Mouse (Mus musculus) stomach, embryonic 15.5 days (tissue): ENCODE results near the gene Thoc7. TPM values are rescaled to one million over a fixed set of nuclear protein-coding genes. Genes with fewer than 3 reads are reported as not detected.
A peak's percentile ranks its signal among the peaks of the same experiment; 100 is the strongest.

ENCODE experiments used
- ATAC-seq: fragments of 200-750 bp; cut with Nextera tagmentation; 2 replicates; pipeline ENCODE4 v1.8.0; 2017; ENCODE audit warnings: low read depth, moderate number of reproducible peaks, moderate TSS enrichment; ENCODE audit not compliant: insufficient read depth, low FRiP score
- H3K27ac ChIP-seq: fragments of 300-500 bp; sonication (generic); 2 replicates; pipeline ENCODE4 v1.5.1; 2015; ENCODE audit warnings: mild to moderate bottlenecking, inconsistent platforms
- H3K27me3 ChIP-seq: fragments of 300-500 bp; sonication (generic); replicated peaks from 2 replicates; pipeline ENCODE4 v1.6.1; 2015; ENCODE audit warnings: inconsistent platforms
- H3K36me3 ChIP-seq: fragments of 300-500 bp; sonication (generic); 2 replicates; pipeline ENCODE4 v1.6.1; 2015; ENCODE audit warnings: inconsistent platforms
- H3K4me1 ChIP-seq: fragments of 300-500 bp; sonication (generic); 2 replicates; pipeline ENCODE4 v1.6.1; 2015; ENCODE audit warnings: inconsistent platforms
- H3K4me2 ChIP-seq: fragments of 300-500 bp; sonication (generic); 2 replicates; pipeline ENCODE4 v1.6.1; 2015; ENCODE audit warnings: mild to moderate bottlenecking, inconsistent platforms
- H3K4me3 ChIP-seq: fragments of 300-500 bp; sonication (generic); replicated peaks from 2 replicates; pipeline ENCODE4 v1.5.1; 2015; ENCODE audit warnings: inconsistent platforms
- H3K9ac ChIP-seq: fragments of 300-500 bp; sonication (generic); 2 replicates; pipeline ENCODE4 v1.6.1; 2015; ENCODE audit warnings: inconsistent platforms
- H3K9me3 ChIP-seq: fragments of 300-500 bp; sonication (generic); 2 replicates; pipeline ENCODE4 v1.6.1; 2016; ENCODE audit warnings: inconsistent platforms
- WGBS: fragments of 180-500 bp; shearing (Covaris S2); methylation state at CpG from one replicate; pipeline ENCODE4 v1.1.7; 2015; 5-methylcytosine and 5-hydroxymethylcytosine counted together
- polyA plus RNA-seq: library from polyadenylated mRNA; unstranded; fragments of >200 nt; fragmentation: Nextera tagmentation; extraction: Ambion mirVana; gene quantifications from 2 replicates; pipeline ENCODE4 v1.2.1, GENCODE M21; 2015

Gene Thoc7
- polyA plus RNA-seq, result 191 and 213 TPM in 2 replicates

- ATAC-seq, result peak; percentile 67
- H3K36me3 ChIP-seq, result no peaks in the 10 kb centered on the region
- 4% methylated on average over 28 of the region's 56 CpGs for WGBS
Observed at GRCm38 (mm10) chr14:13961401-13962112, at the start of gene Thoc7, which contains the start of gene Atxn7. TSS of gene Thoc7 (minus strand) at chr14:13961852. TSS of gene Atxn7 (plus strand) at chr14:13961440.

GRCm38 (mm10) chr14:14009712-14010111 lies 48.1 kb upstream of the Thoc7 start:
- Histone ChIP-seq H3K27ac (no peak overlapping the region), H3K9me3 (no peaks in the 10 kb centered on the region), H3K9ac (no peak overlapping the region), H3K4me1 (peaks cover 3% of the 10 kb centered on the region; the same call in 1 of the 2 replicates), H3K36me3 (no peaks in the 10 kb centered on the region), H3K4me3 (no peak overlapping the region), H3K27me3 (no peaks in the 10 kb centered on the region), H3K4me2 (no peak overlapping the region)
- 63% methylated on average over 6 of the region's 6 CpGs for WGBS
- no peak for ATAC-seq

More at GRCm38 (mm10) chr14:13961401-13962112, at the start of gene Thoc7, which contains the start of gene Atxn7:
- Histone ChIP-seq H3K9me3 (no peaks in the 10 kb centered on the region), H3K4me2 (peak within 1 kb of the TSS; percentile 66), H3K27me3 (no peaks in the 10 kb centered on the region), H3K27ac (peak within 1 kb of the TSS; percentile 90), H3K4me3 (peak within 1 kb of the TSS; percentile 88), H3K4me1 (0 out of 2 replicates have a peak, but pooled peaks cover 7% of the 10 kb centered on the region), H3K9ac (peak within 1 kb of the TSS; percentile 96)

- Histone ChIP-seq H3K27me3 (no peaks in the 10 kb centered on the region), H3K4me2 (no peak overlapping the region), H3K4me1 (no peaks in the 10 kb centered on the region), H3K9ac (no peak overlapping the region), H3K4me3 (no peak overlapping the region), H3K9me3 (no peaks in the 10 kb centered on the region), H3K27ac (no peak overlapping the region), H3K36me3 (no peaks in the 10 kb centered on the region)
- 89% methylated on average over 7 of the region's 7 CpGs for WGBS
- no peak for ATAC-seq
Observed at GRCm38 (mm10) chr14:14002771-14003170, 41.1 kb upstream of the Thoc7 start.

GRCm38 (mm10) chr14:13995206-13996097 lies 33.8 kb upstream of the Thoc7 start:
- Histone ChIP-seq H3K9me3 (no peaks in the 10 kb centered on the region), H3K4me3 (no peak overlapping the region), H3K9ac (no peak overlapping the region), H3K36me3 (no peaks in the 10 kb centered on the region), H3K27ac (no peak overlapping the region), H3K4me2 (no peak overlapping the region), H3K27me3 (no peaks in the 10 kb centered on the region), H3K4me1 (no peaks in the 10 kb centered on the region)
- 41% methylated on average over 9 of the region's 9 CpGs for WGBS
- ATAC-seq, result peak; percentile 63

- no peak overlapping the region for H3K4me3 ChIP-seq
Observed at GRCm38 (mm10) chr14:13990741-13991140, 29.1 kb upstream of the Thoc7 start.

GRCm38 (mm10) chr14:13988397-13988796 lies 26.7 kb upstream of the Thoc7 start:
- Histone ChIP-seq H3K9ac (no peak overlapping the region), H3K36me3 (no peaks in the 10 kb centered on the region), H3K4me1 (no peaks in the 10 kb centered on the region), H3K4me3 (no peak overlapping the region), H3K27me3 (no peaks in the 10 kb centered on the region), H3K9me3 (no peaks in the 10 kb centered on the region), H3K27ac (no peak overlapping the region), H3K4me2 (no peak overlapping the region)
- WGBS, result 62% methylated on average over 2 of the region's 2 CpGs
- ATAC-seq, result no peak

More at GRCm38 (mm10) chr14:13990741-13991140, 29.1 kb upstream of the Thoc7 start:
- ATAC-seq, result no peak
- Histone ChIP-seq H3K4me2 (no peak overlapping the region), H3K27ac (no peak overlapping the region), H3K27me3 (no peaks in the 10 kb centered on the region), H3K36me3 (no peaks in the 10 kb centered on the region), H3K9ac (no peak overlapping the region), H3K4me1 (no peaks in the 10 kb centered on the region), H3K9me3 (no peaks in the 10 kb centered on the region)
- WGBS, result 83% methylated on average over 3 of the region's 3 CpGs

- Histone ChIP-seq H3K9me3 (no peaks in the 10 kb centered on the region), H3K9ac (no peak overlapping the region), H3K36me3 (no peaks in the 10 kb centered on the region), H3K4me1 (no peaks in the 10 kb centered on the region), H3K27ac (no peak overlapping the region), H3K27me3 (no peaks in the 10 kb centered on the region), H3K4me2 (no peak overlapping the region), H3K4me3 (no peak overlapping the region)
- WGBS, result 61% methylated on average over 2 of the region's 2 CpGs
- no peak for ATAC-seq
Observed at GRCm38 (mm10) chr14:13982174-13982573, 20.5 kb upstream of the Thoc7 start.

- Histone ChIP-seq H3K27me3 (no peaks in the 10 kb centered on the region), H3K4me3 (no peak overlapping the region), H3K4me2 (no peak overlapping the region), H3K27ac (no peak overlapping the region), H3K9me3 (no peaks in the 10 kb centered on the region), H3K36me3 (no peaks in the 10 kb centered on the region), H3K9ac (no peak overlapping the region), H3K4me1 (no peaks in the 10 kb centered on the region)
- ATAC-seq, result no peak
- WGBS, result 44% methylated on average over 2 of the region's 2 CpGs
Observed at GRCm38 (mm10) chr14:13981286-13981685, 19.6 kb upstream of the Thoc7 start.

- Histone ChIP-seq H3K4me3 (no peak overlapping the region), H3K4me2 (no peak overlapping the region), H3K4me1 (no peaks in the 10 kb centered on the region), H3K9ac (no peak overlapping the region), H3K27me3 (no peaks in the 10 kb centered on the region), H3K27ac (no peak overlapping the region), H3K9me3 (no peaks in the 10 kb centered on the region), H3K36me3 (no peaks in the 10 kb centered on the region)
- 72% methylated on average over 1 of the region's 1 CpGs for WGBS
- no peak for ATAC-seq
Observed at GRCm38 (mm10) chr14:13977498-13977897, 15.8 kb upstream of the Thoc7 start.

GRCm38 (mm10) chr14:13971644-13972234 lies 10.1 kb upstream of the Thoc7 start:
- Histone ChIP-seq H3K9ac (no peak overlapping the region), H3K27ac (no peak overlapping the region), H3K36me3 (no peaks in the 10 kb centered on the region), H3K4me1 (peaks cover 3% of the 10 kb centered on the region; the same call in 1 of the 2 replicates), H3K4me3 (no peak overlapping the region), H3K4me2 (no peak overlapping the region), H3K27me3 (no peaks in the 10 kb centered on the region), H3K9me3 (no peaks in the 10 kb centered on the region)
- 55% methylated on average over 6 of the region's 6 CpGs for WGBS
- no peak for ATAC-seq

GRCm38 (mm10) chr14:13970513-13970912 lies 8.9 kb upstream of the Thoc7 start:
- no peak overlapping the region for H3K4me2 ChIP-seq
- H3K36me3 ChIP-seq, result no peaks in the 10 kb centered on the region
- H3K9me3 ChIP-seq, result no peaks in the 10 kb centered on the region
- no peak overlapping the region for H3K27ac ChIP-seq
- ATAC-seq, result no peak
- no peak overlapping the region for H3K9ac ChIP-seq
- H3K27me3 ChIP-seq, result no peaks in the 10 kb centered on the region
- H3K4me3 ChIP-seq, result no peak overlapping the region
- H3K4me1 ChIP-seq, result peaks cover 3% of the 10 kb centered on the region; the same call in 1 of the 2 replicates
- WGBS, result 90% methylated on average over 3 of the region's 3 CpGs
